Mouse (Mus musculus) heart, adult 2 months (tissue): ENCODE results near the gene 4930539E08Rik. TPM values are rescaled to one million over a fixed set of nuclear protein-coding genes. Genes with fewer than 3 reads are reported as not detected.
A peak's percentile ranks its signal among the peaks of the same experiment; 100 is the strongest.

Experiments used
- DNase-seq, 2 experiments: peaks; one replicate each; pipeline ENCODE4 v3.0.0; 2021
- H3K27ac ChIP-seq: fragments of 200-600 bp; 2 replicates; pipeline ENCODE4 v1.8.1; 2022
- H3K27me3 ChIP-seq: fragments of 200-500 bp; 2 replicates; pipeline ENCODE4 v1.6.1; 2012; ENCODE audit warnings: mild to moderate bottlenecking, low read length, inconsistent platforms, mixed read lengths; ENCODE audit not compliant: control insufficient read depth, insufficient read depth
- H3K36me3 ChIP-seq: fragments of 200-500 bp; 2 replicates; pipeline ENCODE4 v1.6.1; 2012; ENCODE audit warnings: low read length, inconsistent platforms; ENCODE audit not compliant: control insufficient read depth, insufficient read depth
- H3K4me1 ChIP-seq: fragments of 200-500 bp; 2 replicates; pipeline ENCODE4 v1.6.1; 2011; ENCODE audit warnings: low read length; ENCODE audit not compliant: control insufficient read depth, insufficient read depth
- H3K4me3 ChIP-seq: fragments of 200-600 bp; 2 replicates; pipeline ENCODE4 v1.8.1; 2022
- H3K79me2 ChIP-seq: fragments of 200-500 bp; replicated peaks from 2 replicates; pipeline ENCODE4 v1.6.1; 2012; ENCODE audit warnings: mild to moderate bottlenecking, inconsistent platforms, low read length, moderate library complexity, mixed read lengths; ENCODE audit not compliant: control insufficient read depth, insufficient read depth
- H3K9ac ChIP-seq: fragments of 200-500 bp; 2 replicates; pipeline ENCODE4 v1.6.1; 2012; ENCODE audit warnings: low read depth, mild to moderate bottlenecking, control low read depth, inconsistent platforms, low read length, mixed read lengths
- CTCF ChIP-seq: fragments of 200-600 bp; IDR thresholded peaks from 2 replicates; pipeline ENCODE4 v1.8.1; 2022; ENCODE audit warnings: antibody characterized with exemption, mild to moderate bottlenecking, moderate library complexity
- EP300 ChIP-seq: fragments of 200-500 bp; IDR thresholded peaks from 2 replicates; pipeline ENCODE4 v1.6.1; 2011; ENCODE audit warnings: low read depth, low read length, control low read depth; ENCODE audit not compliant: insufficient read depth
- POLR2A ChIP-seq: fragments of 200-500 bp; IDR thresholded peaks from 2 replicates; pipeline ENCODE4 v1.6.1; 2011; ENCODE audit warnings: mild to moderate bottlenecking, low read depth, low read length, control low read depth; ENCODE audit not compliant: insufficient read depth
- WGBS: fragments of 180-500 bp; shearing (Covaris S2); methylation state at CpG from one replicate; pipeline ENCODE4 v1.1.7; 2018; 5-methylcytosine and 5-hydroxymethylcytosine counted together
- intact Hi-C: fragments of 180-260 bp; cut with DNase I; formaldehyde crosslinking; loops from one replicate; pipeline ENCODE4 v1.15.1; 2025
- polyA plus RNA-seq: library from polyadenylated mRNA; depleted of rRNA; stranded (reverse); fragments of >200 nt; gene quantifications from 2 replicates; pipeline ENCODE4 v1.2.3, GENCODE M21; 2012
- total RNA-seq, 2 experiments: library from RNA; stranded (reverse); gene quantifications; 2 replicates each; pipeline ENCODE4 v1.2.3; 2021

4930539E08Rik gene
- total and polyA plus RNA-seq, 3 experiments = 0.08 TPM; not detected in 2

DNA sequence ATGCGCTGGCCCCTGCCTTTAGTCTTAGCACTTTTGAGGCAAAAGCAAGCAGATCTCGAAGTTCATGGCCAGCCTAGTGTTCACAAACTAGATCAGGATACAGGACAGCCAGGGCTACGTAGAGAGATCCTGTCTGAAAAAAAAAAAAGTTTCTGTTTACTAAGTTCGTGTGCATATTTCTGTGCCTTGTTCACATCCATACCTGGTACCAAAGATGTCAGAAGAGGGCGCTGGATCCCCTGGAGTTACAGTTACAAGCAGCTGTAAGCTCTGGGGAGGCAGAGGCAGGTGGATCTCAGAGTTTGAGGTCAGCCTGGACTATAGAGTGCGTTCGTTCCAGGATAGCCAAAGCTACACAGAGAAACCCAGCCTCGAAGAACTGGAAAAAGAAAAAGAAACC is 32.3 kb downstream of the 4930539E08Rik start:
- H3K9ac ChIP-seq = no peak overlapping the region
- 40% methylated on average over 8 of the region's 8 CpGs for WGBS
- no peak for DNase-seq
- intact Hi-C loops = loop anchor here (2.0 kb wide), 1 partner anchor 44 kb away; no protein-coding TSS in a partner anchor
- no peaks in the 10 kb centered on the region for H3K27me3 ChIP-seq
- TF ChIP-seq CTCF = peak; percentile 44
- no peak for TF ChIP-seq POLR2A
- TF ChIP-seq EP300 = no peak
- no peak overlapping the region for H3K4me3 ChIP-seq
- no peaks in the 10 kb centered on the region for H3K36me3 ChIP-seq
- no peak overlapping the region for H3K27ac ChIP-seq
- H3K79me2 ChIP-seq = no peaks in the 10 kb centered on the region
- no peaks in the 10 kb centered on the region; the same call in 1 of the 2 replicates for H3K4me1 ChIP-seq

GRCm38 (mm10) chr17:28882316-28882715 is 32.8 kb downstream of the 4930539E08Rik start:
- Histone ChIP-seq H3K36me3 (no peaks in the 10 kb centered on the region), H3K27me3 (no peaks in the 10 kb centered on the region), H3K4me3 (no peak overlapping the region), H3K4me1 (no peaks in the 10 kb centered on the region; the same call in 1 of the 2 replicates), H3K27ac (no peak overlapping the region), H3K79me2 (no peaks in the 10 kb centered on the region), H3K9ac (no peak overlapping the region)
- intact Hi-C loops = loop anchor here (2.0 kb wide), 1 partner anchor 44 kb away; no protein-coding TSS in a partner anchor
- DNase-seq = peak; percentile 73 to 74
- 3% methylated on average over 12 of the region's 12 CpGs for WGBS
- no peak for TF ChIP-seq CTCF
- no peak for TF ChIP-seq POLR2A
- no peak for TF ChIP-seq EP300

- Histone ChIP-seq H3K27ac (no peak overlapping the region), H3K4me1 (peaks cover 5% of the 10 kb centered on the region), H3K4me3 (no peak overlapping the region), H3K36me3 (no peaks in the 10 kb centered on the region), H3K79me2 (no peaks in the 10 kb centered on the region), H3K27me3 (no peaks in the 10 kb centered on the region), H3K9ac (no peak overlapping the region)
- 9% methylated on average over 18 of the region's 18 CpGs for WGBS
- no peak for TF ChIP-seq POLR2A
- peak; percentile 65; the same call in 1 of the 2 replicates for TF ChIP-seq EP300
- TF ChIP-seq CTCF = peak; percentile 86
- peak; percentile 70 to 82 for DNase-seq
- intact Hi-C loops = loop anchor here (2.0 kb wide), 1 partner anchor 25 kb away; no protein-coding TSS in a partner anchor
Measured at GRCm38 (mm10) chr17:28879931-28880391, 35.2 kb downstream of the 4930539E08Rik start.

- intact Hi-C loops = no loop called here
- no peak for TF ChIP-seq POLR2A
- TF ChIP-seq EP300 = no peak
- peak; percentile 44 for TF ChIP-seq CTCF
- H3K27me3 ChIP-seq = no peaks in the 10 kb centered on the region
- peaks cover 6% of the 10 kb centered on the region for H3K4me1 ChIP-seq
- 33% methylated on average over 19 of the region's 19 CpGs for WGBS
- H3K79me2 ChIP-seq = no peaks in the 10 kb centered on the region
- no peak for DNase-seq
- H3K27ac ChIP-seq = no peak overlapping the region
- H3K9ac ChIP-seq = no peak overlapping the region
- H3K36me3 ChIP-seq = no peaks in the 10 kb centered on the region
- H3K4me3 ChIP-seq = no peak overlapping the region
Measured at GRCm38 (mm10) chr17:28876821-28877220, 38.3 kb downstream of the 4930539E08Rik start.

DNA sequence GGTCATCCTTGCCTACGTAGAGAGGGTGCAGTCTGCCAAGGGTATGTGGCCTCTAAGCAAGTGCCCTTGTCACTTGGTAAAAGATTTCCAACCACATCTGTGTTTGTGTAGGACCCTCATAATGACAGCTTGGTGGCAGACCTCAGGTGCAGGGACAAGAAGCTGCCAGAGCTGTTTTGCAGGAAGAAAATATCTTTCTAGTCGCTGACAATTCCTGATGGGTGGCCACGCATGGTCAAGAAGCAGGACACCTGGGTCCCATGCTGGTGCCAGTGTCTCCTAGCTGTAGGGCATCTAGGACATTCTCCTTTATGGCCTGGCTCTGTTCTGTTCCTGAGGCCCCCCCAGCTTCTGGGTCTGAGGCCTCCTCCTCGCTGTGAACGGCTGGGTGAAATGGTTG is 38.8 kb downstream of the 4930539E08Rik start:
- H3K79me2 ChIP-seq = no peaks in the 10 kb centered on the region
- no peak for DNase-seq
- no peaks in the 10 kb centered on the region for H3K27me3 ChIP-seq
- 81% methylated on average over 5 of the region's 5 CpGs for WGBS
- no peak overlapping the region for H3K27ac ChIP-seq
- H3K4me1 ChIP-seq = peaks cover 6% of the 10 kb centered on the region
- H3K4me3 ChIP-seq = no peak overlapping the region
- H3K9ac ChIP-seq = no peak overlapping the region
- intact Hi-C loops = no loop called here
- TF ChIP-seq CTCF (no peak), EP300 (no peak), POLR2A (no peak)
- no peaks in the 10 kb centered on the region for H3K36me3 ChIP-seq

DNA sequence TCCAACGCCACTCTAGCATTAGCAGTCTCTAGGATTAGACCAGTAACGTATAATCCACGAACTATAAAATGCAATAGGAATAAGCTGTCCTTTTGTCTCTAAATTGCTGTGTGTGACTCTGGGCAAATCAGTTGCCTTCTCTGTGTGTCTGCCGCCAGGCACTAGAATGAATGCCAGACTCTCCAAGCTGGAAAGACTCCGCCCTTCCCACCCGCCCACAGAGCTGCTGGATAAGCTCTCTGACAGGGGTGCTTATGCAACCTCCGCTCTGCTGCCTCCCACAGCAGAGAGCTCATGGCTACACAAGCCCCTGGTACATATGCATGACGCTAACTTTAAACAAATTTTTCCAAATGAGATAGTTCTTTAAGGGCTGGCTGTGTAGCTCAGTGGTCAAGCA is 39.8 kb downstream of the 4930539E08Rik start:
- peak; percentile 60 to 75 for DNase-seq
- Histone ChIP-seq H3K27me3 (no peaks in the 10 kb centered on the region), H3K9ac (no peak overlapping the region), H3K4me1 (peaks cover 6% of the 10 kb centered on the region), H3K27ac (peak overlapping the region; percentile 56), H3K79me2 (no peaks in the 10 kb centered on the region), H3K4me3 (no peak overlapping the region), H3K36me3 (no peaks in the 10 kb centered on the region)
- 0 out of 2 replicates have a peak, but pooled peaks have one; percentile 53 for TF ChIP-seq EP300
- no peak for TF ChIP-seq POLR2A
- TF ChIP-seq CTCF = no peak
- intact Hi-C loops = no loop called here
- 26% methylated on average over 8 of the region's 8 CpGs for WGBS
